Mouse (Mus musculus) small intestine, adult 2 months (tissue): ENCODE data around the gene Bag3. TPM values are rescaled to one million over a fixed set of nuclear protein-coding genes. Genes with fewer than 3 reads are reported as not detected.
A peak's percentile ranks its signal among the peaks of the same experiment; 100 is the strongest.

Experiments used
- H3K27ac ChIP-seq: fragments of 200-500 bp; 2 replicates; pipeline ENCODE4 v1.5.1; 2012; ENCODE audit warnings: low read depth, low read length, control low read depth, inconsistent platforms; ENCODE audit not compliant: insufficient read depth
- H3K27me3 ChIP-seq: fragments of 200-500 bp; 2 replicates; pipeline ENCODE4 v1.6.1; 2012; ENCODE audit warnings: mild to moderate bottlenecking, moderate library complexity, low read length, inconsistent platforms; ENCODE audit not compliant: control insufficient read depth, insufficient read depth
- H3K36me3 ChIP-seq: fragments of 200-500 bp; 2 replicates; pipeline ENCODE4 v1.6.1; 2012; ENCODE audit warnings: mild to moderate bottlenecking, low read length, control low read depth, inconsistent platforms; ENCODE audit not compliant: control insufficient read depth, insufficient read depth
- H3K4me1 ChIP-seq: fragments of 200-500 bp; 2 replicates; pipeline ENCODE4 v1.6.1; 2012; ENCODE audit warnings: low read length, inconsistent platforms, mixed read lengths; ENCODE audit not compliant: control insufficient read depth, insufficient read depth, insufficient read length
- H3K4me3 ChIP-seq: fragments of 200-500 bp; 2 replicates; pipeline ENCODE4 v1.5.1; 2012; ENCODE audit warnings: low read depth, mild to moderate bottlenecking, control low read depth, inconsistent platforms, low read length, moderate library complexity
- CTCF ChIP-seq: fragments of 200-500 bp; IDR thresholded peaks from 2 replicates; pipeline ENCODE4 v1.5.1; 2012; ENCODE audit warnings: low read depth, mild to moderate bottlenecking, control low read depth, inconsistent platforms, low read length, moderate library complexity, mixed read lengths; ENCODE audit not compliant: insufficient replicate concordance, insufficient read length; ENCODE audit errors: extremely low read depth
- POLR2A ChIP-seq: fragments of 200-500 bp; IDR thresholded peaks from 2 replicates; pipeline ENCODE4 v1.6.1; 2012; ENCODE audit warnings: low read depth, mild to moderate bottlenecking, control low read depth, inconsistent platforms, low read length, moderate library complexity
- WGBS: fragments of 180-500 bp; shearing (Covaris S2); methylation state at CpG from one replicate; pipeline ENCODE4 v1.1.7; 2018; 5-methylcytosine and 5-hydroxymethylcytosine counted together
- polyA plus RNA-seq: library from polyadenylated mRNA; depleted of rRNA; stranded (reverse); fragments of >200 nt; gene quantifications from 2 replicates; pipeline ENCODE4 v1.2.3, GENCODE M21; 2012

Bag3 gene
- polyA plus RNA-seq, 1 experiment = 32.8 TPM

- Histone ChIP-seq H3K4me1 (peaks cover 29% of the 10 kb centered on the region), H3K27ac (peak overlapping the region; percentile 57), H3K36me3 (peaks cover 54% of the 10 kb centered on the region), H3K27me3 (no peaks in the 10 kb centered on the region), H3K4me3 (no peak overlapping the region)
- TF ChIP-seq CTCF (no peak; the same call in 1 of the 2 replicates), POLR2A (no peak)
- 33% methylated on average over 14 of the region's 14 CpGs for WGBS
Measured at GRCm38 (mm10) chr7:128543148-128543855, 19.9 kb downstream of the Bag3 start.

- 91% methylated on average over 3 of the region's 3 CpGs for WGBS
- peaks cover 26% of the 10 kb centered on the region for H3K4me1 ChIP-seq
- TF ChIP-seq CTCF = no peak
- TF ChIP-seq POLR2A = no peak
- no peaks in the 10 kb centered on the region for H3K27me3 ChIP-seq
- peak overlapping the region; percentile 57; the same call in 1 of the 2 replicates for H3K27ac ChIP-seq
- H3K36me3 ChIP-seq = peaks cover 54% of the 10 kb centered on the region
- H3K4me3 ChIP-seq = no peak overlapping the region
Measured at GRCm38 (mm10) chr7:128543961-128544360, 20.5 kb downstream of the Bag3 start.

- 95% methylated on average over 7 of the region's 7 CpGs for WGBS
- Histone ChIP-seq H3K4me3 (no peak overlapping the region), H3K27me3 (no peaks in the 10 kb centered on the region), H3K27ac (no peak overlapping the region), H3K4me1 (peaks cover 26% of the 10 kb centered on the region), H3K36me3 (peaks cover 51% of the 10 kb centered on the region)
- TF ChIP-seq CTCF (no peak), POLR2A (no peak)
Measured at GRCm38 (mm10) chr7:128544566-128545262, 21.3 kb downstream of the Bag3 start.

GRCm38 (mm10) chr7:128546031-128546430 is 22.6 kb downstream of the Bag3 start:
- Histone ChIP-seq H3K4me1 (peaks cover 26% of the 10 kb centered on the region), H3K27ac (no peak overlapping the region), H3K36me3 (peaks cover 48% of the 10 kb centered on the region), H3K4me3 (no peak overlapping the region), H3K27me3 (no peaks in the 10 kb centered on the region)
- no peak for TF ChIP-seq POLR2A
- no peak for TF ChIP-seq CTCF
- 96% methylated on average over 8 of the region's 8 CpGs for WGBS

- no peaks in the 10 kb centered on the region for H3K27me3 ChIP-seq
- H3K27ac ChIP-seq = no peak overlapping the region
- WGBS = 66% methylated on average over 4 of the region's 4 CpGs
- H3K4me3 ChIP-seq = no peak overlapping the region
- H3K36me3 ChIP-seq = peaks cover 33% of the 10 kb centered on the region
- peaks cover 2% of the 10 kb centered on the region; the same call in 1 of the 2 replicates for H3K4me1 ChIP-seq
- no peak for TF ChIP-seq POLR2A
- no peak for TF ChIP-seq CTCF
Measured at GRCm38 (mm10) chr7:128549137-128549536, 25.7 kb downstream of the Bag3 start.

- 30% methylated on average over 1 of the region's 1 CpGs for WGBS
- no peak overlapping the region for H3K4me3 ChIP-seq
- TF ChIP-seq CTCF (no peak), POLR2A (no peak)
- peaks cover 23% of the 10 kb centered on the region for H3K36me3 ChIP-seq
- no peak overlapping the region for H3K27ac ChIP-seq
- peaks cover 7% of the 10 kb centered on the region; the same call in 1 of the 2 replicates for H3K4me1 ChIP-seq
- H3K27me3 ChIP-seq = no peaks in the 10 kb centered on the region
Measured at GRCm38 (mm10) chr7:128550328-128551086, 27.1 kb downstream of the Bag3 start.
